Mouse (Mus musculus) ovary, adult 10 weeks (tissue): ENCODE measurements around the gene Map4k4. TPM values are rescaled to one million over a fixed set of nuclear protein-coding genes. Genes with fewer than 3 reads are reported as not detected.

ENCODE experiments used
- polyA plus RNA-seq: library from polyadenylated mRNA; stranded (reverse); fragments of 350-450 nt; fragmentation: Illumina TruSeq; extraction: RNeasy Lipid Tissue Mini Kit (QIAGEN cat#74804); gene quantifications from one replicate; pipeline ENCODE4 v1.2.3, GENCODE M21; 2014

The Map4k4 gene
- polyA plus RNA-seq = 209 TPM

GRCm38 (mm10) chr1:39900181-39901005 is at the start of gene Map4k4:
Gene Map4k4 (plus strand): TSS chr1:39900913.

GRCm38 (mm10) chr1:40073779-40074178 is 173.1 kb downstream of the Map4k4 start, which contains the start of gene Il1r2:
Gene Il1r2 (plus strand): TSS chr1:40074079.

Other genes with a start within 250 kb of the Map4k4 start
- 2.5 TPM for gene Creg2, start 249.4 kb upstream of the Map4k4 start, polyA plus RNA-seq
- not detected for gene Rfx8, start 179.9 kb upstream of the Map4k4 start, polyA plus RNA-seq
- not detected for gene Gm3646, start 95.6 kb upstream of the Map4k4 start, polyA plus RNA-seq
- gene Il1r2, start 173.2 kb downstream of the Map4k4 start, polyA plus RNA-seq = 0.88 TPM